Mouse (Mus musculus) adrenal gland, adult (tissue): Measurements from ENCODE around the gene Vmp1.

Experiments
- DNase-seq, 2 experiments: peaks; one replicate each; pipeline ENCODE4 v3.0.0; 2022 to 2023; ENCODE audit warnings: low spot score in 1 of 2; ENCODE audit not compliant: inconsistent age in 2 of 2

Gene Vmp1

DNA sequence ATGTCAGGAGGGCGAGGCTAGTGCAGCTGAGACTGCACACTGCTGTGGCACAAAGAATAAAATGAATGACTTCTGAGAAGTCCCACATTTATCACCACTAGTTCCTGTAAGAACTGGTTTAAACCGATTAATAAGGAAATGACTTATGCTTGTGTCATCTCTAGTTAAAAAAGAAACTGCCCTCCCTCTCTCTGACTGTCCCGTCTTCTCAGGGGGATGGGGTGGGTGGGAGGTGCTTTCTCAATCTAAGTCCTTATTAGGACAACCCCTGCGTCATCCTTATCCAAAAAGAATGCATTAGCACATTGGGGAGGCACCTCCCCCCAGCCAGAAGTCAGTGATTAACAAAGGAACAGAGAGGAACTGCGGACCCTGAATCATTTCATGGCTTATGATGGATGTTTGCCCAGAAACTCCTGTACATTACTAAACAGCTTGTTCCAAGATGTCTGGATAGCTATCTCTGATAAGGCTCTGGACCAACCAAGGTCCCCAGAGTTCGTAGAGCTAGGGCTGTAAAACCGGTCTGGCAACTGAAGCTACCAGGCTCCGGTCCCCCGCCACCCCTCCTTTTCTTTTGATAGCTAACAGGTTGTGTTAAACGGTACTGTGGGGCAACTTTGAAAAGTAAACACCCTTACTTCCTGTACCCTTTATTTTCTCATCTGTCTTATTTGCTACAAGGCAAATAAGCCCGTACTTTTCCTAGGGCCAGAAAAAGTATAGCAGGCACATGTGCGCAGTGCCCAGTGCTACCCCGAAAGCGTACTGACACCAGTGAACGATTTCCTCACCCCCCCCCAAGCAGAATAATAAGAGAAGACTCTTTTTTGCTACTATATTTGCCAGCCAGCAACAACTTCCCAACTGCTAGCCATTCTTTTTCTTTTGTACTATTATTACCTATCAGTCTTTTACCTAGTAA, 96.5 kb downstream of the Vmp1 start:
- DNase-seq: peak; percentile 77 to 93

DNA sequence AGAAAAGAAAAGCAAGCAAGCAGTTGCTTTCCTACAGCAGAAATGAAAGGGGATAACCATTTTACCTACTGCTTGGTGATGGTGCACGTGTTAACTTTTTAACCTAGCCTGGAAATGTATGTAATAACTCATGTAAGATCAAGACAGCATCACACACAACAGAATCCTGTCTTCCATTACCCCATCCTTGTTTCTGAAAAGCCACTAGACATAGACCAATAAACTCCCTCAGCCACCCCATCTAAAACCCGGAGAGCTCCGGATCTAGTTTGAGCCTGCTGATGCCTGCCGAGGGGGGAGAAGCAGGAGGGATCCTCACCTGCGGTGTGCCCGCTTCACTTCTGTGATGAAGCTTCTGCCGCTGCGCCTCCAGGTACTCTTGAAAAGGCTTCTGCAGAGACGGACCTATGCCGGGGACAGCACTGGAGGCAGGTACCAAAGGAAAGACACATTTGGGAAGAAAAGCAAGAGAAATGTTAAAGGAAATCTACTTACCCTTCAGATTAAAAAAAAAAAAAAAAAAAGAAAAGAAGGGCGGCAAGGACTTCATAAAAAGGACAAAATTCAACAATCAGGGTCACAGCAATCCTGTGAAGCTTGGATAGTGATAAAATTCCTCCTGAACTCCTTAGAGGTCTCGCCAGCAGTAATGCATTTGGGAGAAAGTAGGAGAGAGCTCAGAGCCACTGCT, 97.3 kb downstream of the Vmp1 start:
- DNase-seq: peak in 1 of 2 experiments; percentile 82

DNA sequence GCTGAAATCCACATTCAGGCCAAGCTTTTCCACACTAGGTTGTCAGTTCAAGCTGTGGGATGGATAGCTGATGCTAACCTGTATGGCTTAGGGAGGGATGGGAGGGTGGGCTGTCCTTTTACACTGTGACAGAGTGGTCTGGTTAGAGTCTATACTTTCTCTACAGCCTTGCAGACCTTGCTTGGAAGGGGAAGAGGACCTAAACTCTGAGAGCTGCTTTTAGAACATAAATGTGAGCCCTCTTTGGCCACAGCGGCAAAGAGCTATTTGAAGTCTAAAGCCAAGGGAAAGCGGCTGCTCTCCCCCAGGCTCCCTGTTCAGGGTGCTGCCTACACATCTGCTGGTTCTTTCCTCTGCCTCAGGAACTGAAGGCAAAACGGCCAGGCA, 98.0 kb downstream of the Vmp1 start:
- DNase-seq: no peak

DNA sequence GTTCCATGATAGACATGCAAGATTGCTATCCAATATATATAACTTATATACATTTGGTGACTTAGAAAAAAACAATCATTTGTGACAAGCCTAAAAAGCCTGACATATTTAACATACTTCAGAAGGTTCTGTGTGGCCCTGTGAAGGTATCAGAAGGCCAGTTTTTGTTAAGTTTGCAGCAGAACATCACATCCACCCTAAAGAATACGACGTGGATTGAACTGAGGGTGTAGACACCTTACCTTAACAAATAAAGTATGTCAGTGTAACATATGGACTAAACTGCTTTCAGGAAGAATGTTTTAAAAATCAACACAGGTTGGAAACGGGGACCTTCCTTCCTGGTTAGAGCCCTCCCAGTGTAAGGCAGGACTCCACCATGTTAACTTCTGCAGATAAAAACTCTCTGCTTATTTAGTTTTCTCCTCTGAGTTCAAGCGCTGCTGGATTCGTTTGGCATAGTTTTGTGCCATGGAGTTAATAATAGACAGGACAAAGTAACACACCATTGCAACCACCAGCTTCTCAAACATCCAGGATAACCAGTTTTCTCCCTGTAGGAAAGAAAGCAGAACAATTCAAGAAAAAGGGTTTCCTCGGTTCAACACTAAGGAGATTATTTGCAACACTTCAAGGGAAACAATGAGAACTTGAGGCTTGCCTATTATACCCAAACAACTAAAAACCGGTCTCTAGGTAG, 98.6 kb downstream of the Vmp1 start:
- peak in 1 of 2 experiments; percentile 65 for DNase-seq

DNA sequence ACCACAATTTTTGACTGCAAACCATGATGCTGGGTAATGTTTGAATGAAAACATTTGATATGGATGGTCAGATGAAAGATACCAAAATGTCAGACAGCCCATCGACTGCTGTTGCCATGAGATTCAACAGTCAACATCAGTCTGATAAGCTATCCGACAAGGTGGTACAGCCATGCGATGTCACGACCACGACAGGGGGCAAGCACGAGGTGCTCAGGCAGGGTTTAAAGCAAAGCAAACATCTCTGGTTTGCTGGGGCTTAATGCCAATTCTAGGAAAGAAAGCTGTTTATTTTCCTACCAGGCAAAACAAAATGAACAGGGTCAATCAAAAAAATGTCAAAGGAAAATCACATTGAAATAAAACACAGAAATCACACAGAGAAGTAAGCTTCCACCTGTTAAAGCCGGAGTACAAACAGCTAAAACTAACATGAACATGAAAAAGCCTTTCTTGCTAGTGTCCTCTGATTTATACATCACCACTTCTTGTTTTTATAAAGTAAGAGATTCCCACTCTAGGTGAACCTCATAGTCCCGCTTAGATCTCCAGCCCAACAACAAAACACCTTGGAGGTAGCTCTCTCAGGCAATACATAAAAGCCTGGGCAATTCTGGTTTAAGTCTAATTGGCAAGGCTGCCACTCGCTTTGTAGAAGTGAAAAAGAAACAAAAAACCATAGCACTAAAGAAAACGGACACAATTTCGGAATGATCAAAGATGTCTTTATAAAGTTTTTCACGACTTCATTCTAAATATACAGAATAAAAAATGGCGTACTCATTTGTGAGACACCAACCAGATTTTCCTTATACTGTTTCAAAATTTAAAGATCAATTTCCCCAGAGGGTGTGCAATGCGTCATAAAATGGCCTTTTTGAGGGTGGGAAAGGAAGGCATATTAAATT, 99.4 kb downstream of the Vmp1 start:
- peak in 1 of 2 experiments; percentile 42 for DNase-seq

DNA sequence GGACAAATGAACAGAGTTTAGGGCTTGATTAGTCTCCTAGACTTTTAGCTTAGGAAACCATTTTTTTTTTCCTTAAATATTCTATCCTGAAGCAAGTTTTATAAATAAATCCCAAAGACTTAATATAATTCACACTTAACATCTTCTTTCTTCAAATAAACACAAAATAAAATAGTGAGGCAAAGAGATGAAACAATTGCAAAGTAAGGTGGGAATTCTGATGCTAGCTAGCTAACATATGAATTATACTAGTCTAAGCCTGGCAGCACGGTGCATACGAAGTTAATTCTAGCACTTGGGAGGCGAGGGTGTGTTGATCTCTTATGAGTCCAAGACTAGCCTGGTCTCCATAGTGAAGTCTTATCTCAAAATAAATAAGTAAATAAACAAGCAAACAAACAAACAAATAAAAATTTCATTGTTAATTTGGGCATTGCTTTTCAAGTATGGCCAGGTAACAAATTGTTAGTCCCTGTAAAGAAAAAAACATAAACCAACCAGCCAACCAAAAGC, 100.3 kb downstream of the Vmp1 start:
- DNase-seq: peak in 1 of 2 experiments; percentile 27

DNA sequence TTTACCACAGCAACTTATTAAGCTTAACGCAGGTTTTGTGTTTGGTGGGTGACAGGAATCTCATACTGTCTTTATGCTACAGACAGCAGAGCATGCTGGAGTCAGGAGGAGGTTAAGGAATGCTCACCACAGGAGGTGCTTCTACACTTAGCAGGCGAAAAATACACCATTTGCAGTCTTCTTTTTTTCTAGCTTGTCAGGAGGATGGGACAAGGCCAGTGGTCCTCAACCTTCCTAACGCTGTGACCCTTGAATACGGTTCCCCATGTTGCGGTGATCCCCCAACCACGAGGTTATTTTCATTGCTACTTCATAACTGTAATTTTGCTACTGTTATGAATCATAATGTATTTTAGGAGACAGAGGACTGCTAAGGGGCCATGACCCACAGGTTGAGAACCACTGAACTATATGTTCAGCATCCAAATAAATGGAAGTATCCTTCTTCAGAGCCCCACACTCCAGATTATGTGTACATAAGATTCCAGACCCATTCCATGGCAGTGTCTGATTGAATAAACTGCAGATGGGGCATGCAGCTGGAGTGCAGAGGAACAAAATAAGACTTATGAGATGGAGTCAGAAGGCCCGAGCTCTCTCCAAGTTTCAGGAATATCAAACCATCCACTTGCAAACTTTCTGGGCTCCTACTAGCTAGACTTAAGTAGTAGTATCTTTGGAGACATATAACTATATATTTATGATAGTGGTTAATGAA, 100.9 kb downstream of the Vmp1 start:
- peak in 1 of 2 experiments; percentile 58 for DNase-seq

DNA sequence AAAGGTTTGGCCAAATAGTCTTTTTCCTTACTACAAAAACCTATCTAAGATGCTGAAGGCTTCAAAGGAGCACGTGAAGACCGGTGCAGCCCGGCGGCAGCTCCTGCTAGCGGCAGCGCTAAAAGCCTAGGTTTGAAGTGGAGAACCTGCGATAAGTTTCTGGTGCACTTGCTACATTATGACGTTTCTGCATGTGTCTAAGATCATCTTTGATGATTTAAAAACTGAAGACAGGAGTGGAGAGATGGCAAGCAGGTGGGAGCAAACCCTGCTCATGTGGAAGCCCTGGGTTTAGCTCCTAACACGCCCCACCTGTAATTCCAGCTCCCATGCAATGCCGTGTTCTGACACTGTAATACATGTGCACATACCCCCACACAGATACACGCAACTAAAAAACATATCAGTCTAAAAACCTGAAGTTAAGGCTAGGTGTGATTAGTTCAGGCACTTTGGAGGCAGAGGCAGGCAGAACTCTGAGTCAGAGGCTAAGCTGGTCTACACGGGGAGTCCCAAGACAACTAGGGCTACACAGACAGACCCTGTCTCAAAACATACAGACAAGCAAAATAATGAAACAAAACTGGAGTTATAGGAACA, 101.6 kb downstream of the Vmp1 start:
- peak in 1 of 2 experiments; percentile 65 for DNase-seq

DNA sequence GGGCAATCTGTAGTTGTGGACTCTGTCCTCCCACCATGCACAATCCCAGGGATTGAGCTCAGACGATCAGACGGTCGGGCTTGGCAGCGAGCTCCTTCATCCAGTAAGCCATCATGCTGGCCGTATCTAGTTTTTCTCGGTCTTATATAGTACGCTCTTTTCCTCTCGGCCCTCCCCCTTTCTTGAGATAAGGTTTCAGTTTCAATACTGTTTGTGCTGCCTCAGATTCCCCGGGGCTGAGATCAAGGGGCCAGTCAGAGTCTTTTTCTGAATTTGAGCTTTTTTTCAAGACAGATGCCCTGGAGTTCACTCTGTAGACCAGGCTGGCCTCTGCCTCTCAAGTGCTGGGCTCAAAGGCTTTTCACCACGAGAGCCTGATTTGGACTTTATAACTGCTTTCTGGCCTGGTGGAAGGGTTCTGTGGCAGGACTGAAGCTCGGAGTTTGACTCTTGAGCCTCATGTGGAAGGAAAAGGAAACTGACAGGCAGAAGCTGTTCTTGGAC, 102.3 kb downstream of the Vmp1 start:
- peak; percentile 54 to 90 for DNase-seq

DNA sequence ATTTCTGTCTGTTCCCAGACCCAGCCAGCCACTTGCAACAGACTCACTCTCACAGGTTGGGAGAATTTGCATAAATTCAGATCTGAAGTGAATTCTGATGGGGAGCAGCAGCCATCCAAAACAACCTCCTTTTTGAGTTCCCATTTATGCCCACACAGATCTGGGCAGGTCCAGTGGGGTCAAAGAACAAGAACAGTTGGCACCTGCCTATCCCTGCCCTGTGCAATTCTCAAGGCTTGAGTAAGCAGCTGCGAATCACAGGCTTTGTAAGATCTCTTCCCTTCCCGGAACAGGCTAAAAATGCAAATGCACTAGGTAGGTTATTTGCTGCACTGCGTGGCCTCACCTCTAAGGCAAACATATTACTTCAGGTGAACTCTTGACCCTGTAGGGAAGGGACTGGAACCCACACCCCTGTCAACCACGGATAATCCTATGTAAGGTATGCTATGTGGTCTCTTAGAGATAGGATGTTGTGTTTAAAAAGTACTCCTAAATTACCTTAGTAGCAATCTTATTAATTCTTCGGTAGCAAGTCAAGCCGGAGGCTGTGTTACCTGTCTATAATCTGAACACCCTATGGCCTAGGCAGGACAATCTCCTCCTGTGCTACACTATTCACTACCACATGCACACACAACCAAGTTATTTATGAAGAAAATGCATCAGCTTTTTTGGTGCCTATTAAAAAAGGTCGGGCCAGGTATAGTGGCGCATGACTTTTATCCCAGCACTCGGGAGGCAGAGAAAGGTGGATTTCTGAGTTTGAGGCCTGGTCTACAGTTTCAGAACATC, 103.1 kb downstream of the Vmp1 start:
- peak in 1 of 2 experiments; percentile 72 for DNase-seq

DNA sequence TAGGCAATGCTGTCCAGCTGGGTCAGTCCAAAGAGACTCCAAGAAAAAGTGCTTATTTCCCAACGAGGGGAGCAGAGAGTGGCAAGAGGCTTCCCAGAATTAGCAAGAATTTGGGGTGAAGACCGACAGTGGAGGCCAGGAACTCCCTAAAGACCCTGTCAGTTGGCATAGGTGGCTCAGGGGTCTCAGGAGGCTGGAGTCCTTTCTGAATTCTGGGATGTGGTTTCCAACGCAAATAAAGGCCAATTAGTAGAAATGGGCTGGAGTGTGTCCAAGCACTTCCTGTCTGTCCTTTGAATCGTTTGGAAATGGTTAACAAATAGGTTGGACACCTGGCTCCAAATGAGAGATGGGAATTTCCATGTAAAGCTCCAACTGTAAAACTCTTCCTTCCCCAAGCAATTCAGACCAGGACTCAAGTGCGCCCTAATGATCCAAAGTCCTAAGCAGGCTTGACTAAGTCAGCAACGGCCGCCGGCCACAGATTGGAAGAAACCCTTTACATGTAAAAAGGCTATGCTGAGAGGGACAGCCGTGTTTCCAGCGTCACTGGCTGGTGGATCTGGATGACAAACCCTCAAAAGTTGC, 103.8 kb downstream of the Vmp1 start:
- peak in 1 of 2 experiments; percentile 70 for DNase-seq

DNA sequence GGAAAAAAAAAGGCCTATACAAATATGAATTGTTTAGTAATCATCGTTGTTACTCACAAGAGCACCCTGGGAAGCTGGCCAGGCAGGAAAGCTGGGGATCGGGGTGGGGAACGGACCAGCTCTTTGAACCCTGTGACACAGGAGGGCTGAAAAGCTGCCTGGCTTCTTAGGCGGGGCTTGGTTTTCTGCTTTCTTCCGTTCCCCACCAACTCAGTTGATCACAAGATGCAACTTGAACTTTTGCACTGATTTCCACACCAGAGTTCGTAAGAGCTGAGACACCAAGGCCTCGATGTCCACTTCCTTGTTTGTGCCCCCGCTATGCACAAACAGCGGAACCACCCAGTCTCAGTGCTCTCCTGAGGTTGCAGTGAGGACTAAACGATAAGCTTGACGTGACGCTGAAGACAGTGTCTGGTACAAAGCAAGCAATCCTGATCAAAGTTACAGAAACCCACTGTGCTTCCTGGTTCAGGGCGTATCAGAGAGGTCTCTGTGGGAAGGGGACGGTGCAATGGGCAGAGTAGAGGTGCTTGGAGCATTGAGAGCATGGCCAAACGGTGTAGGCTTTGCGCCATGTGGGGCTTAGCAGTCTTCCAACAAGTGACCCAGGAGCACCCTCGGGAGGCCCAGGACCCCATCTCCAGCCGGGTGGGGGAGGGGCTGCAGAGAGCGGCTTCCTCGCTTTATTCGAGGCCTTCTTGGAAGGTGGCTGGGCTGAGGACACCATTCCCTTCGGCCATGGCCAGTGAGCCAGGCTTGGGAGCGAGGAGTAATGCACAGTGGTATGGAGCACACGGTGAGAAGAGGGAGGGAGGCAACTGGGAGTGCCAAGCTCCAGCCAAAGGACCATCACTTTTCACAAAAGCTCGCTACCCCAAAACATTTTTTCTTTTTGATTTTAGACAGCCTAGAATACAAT, 104.6 kb downstream of the Vmp1 start:
- peak; percentile 64 to 88 for DNase-seq

DNA sequence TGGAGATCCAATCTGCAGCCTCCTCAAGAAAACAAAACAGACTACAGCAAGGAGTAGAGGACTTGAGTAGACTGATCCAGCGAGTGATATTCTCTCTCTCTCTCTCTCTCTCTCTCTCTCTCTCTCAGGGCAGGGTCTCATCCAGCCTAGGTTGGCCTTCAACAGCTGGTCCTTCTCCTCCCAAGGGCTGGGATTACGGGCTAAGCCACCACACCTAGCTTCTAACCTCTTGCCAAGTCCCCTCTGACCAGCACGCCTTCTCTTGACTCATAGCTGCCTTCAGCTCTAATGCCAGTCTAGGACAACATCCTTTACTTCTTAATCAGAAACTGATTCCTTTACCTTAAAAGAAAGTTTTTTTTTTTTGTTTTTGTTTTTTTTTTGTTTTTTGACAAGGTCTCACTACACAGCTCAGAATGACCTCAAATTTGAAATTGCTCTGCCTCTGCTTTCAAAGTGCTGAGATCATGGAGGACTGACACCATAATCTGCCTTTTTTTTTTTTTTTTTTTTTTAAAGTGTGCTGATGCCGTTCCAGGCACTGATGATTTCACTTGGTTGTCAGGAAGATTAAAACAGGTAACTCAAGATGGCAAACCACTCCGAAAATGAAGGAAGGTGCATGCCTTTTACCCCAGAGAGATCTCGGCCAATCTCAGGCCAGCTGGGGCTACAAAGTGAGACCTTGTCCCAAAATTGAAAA, 105.4 kb downstream of the Vmp1 start:
- peak in 1 of 2 experiments; percentile 55 for DNase-seq

DNA sequence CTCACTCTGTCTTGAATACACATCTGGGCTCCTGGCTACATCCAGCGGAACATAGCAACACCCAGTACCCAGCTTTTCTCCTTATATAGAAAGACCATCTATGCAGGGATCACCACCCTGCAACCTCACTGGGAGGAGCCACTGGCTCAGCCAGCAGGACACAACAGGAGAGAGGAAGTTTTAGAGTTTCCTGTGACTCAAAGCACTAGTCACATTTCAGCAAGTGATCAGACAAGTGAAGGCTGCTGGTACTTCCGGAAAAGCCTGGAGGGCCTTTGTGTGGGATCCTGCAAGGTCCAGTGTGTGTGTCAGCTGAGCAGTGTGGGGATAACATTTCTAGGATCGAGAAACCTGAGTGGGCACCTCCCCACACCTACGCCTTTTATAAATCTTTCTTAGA, 106.4 kb downstream of the Vmp1 start:
- DNase-seq: peak; percentile 46 to 79

DNA sequence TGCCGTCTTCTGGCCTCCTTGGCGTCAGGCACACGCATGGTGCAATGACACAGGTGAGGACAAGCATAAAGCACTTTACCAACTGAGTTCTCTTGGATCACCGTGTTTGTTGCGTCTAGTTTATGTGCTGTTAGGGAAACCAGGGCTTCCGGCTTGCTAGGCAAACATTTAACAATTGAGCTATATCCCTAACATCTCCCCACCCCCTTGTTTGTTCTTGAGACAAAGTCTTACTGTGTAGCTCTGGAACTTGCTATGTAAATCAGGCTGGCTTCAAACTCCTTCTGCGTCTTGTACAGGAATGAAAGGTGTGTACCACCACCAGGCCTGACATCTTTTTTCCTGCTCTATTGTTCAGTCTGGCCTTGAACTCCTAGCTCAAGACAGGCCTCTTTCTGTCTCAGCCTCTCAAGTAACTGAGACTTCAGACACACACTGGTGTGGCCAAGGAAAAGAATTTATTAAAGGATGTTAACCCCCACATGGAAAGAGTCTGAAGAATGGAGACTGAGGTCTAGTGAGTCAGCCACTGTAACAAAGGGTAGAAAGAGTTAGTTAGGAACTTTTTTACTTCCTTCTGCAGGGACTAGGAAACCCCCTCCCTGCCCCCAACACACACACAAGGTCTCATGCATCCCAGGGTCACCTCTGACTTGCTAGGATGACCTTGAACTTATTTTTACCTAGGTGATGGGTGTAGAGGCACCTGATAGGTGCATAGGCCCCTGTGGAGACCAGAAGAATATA, 107.8 kb downstream of the Vmp1 start:
- DNase-seq: no peak
